Mouse (Mus musculus): ENCODE results near the gene Slc34a2.

The Slc34a2 gene

GRCm38 (mm10) chr5:53108668-53109067 is 70.8 kb downstream of the Slc34a2 start:
- no peak for DNase-seq (ENCODE audit: low spot score in 2 of 2)

GRCm38 (mm10) chr5:53110225-53110624 is 72.3 kb downstream of the Slc34a2 start:
- no peak for DNase-seq (ENCODE audit: low spot score in 2 of 2)

DNA sequence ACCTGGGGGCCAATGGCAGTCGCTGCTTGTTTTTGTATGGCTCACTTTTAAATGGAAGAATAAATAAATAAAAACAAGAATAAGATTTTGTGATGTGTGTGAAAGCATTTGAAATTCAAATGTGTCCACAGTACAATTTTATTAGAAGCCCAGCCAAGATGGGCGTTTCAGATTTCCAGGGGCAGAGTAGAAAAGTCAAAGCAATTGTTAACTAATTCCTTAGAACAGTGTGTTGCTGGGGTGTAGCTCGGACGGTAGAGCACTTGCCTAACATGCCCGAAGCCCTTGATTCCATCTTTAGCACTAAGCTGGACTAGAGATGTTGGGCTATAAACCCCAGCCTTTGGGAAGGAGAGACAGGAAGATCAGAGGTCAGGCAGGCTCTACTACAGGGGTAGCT is 73.2 kb downstream of the Slc34a2 start:
- no peak for DNase-seq (ENCODE audit: low spot score in 2 of 2)

DNA sequence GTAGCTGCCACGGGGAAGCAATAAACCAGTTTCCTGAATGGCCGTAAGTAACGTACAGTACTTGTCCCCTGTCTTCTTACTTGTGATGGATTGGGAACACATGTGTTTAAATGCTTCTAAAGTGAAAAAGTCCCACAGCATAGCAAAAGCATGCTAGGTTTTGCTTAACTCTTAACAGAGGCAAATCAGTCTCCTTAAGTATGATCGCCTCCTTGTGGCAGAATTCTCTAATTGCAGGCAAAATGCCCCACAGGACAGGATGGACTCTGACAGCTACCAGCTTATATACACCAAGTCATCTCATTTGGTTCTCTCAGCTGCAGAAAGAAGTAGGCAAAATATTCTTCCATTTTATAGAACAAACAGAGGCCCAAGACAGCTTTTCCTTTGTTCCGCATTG is 75.1 kb downstream of the Slc34a2 start:
- DNase-seq (ENCODE audit: low spot score in 2 of 2) = no peak

GRCm38 (mm10) chr5:53114616-53115267 is 76.9 kb downstream of the Slc34a2 start:
- DNase-seq (ENCODE audit: low spot score in 2 of 2) = no peak

GRCm38 (mm10) chr5:53118212-53118611 is 80.3 kb downstream of the Slc34a2 start:
- no peak for DNase-seq (ENCODE audit: low spot score in 2 of 2)

- no peak for DNase-seq (ENCODE audit: low spot score in 2 of 2)
Observed at GRCm38 (mm10) chr5:53119689-53120088, 81.8 kb downstream of the Slc34a2 start.
